Mouse (Mus musculus) liver, adult 2 months (tissue): Measurements from ENCODE around the gene Sorbs2.

ENCODE experiments used
- CTCF ChIP-seq: fragments of 200-500 bp; IDR thresholded peaks from 2 replicates; pipeline ENCODE4 v1.5.1; 2011; ENCODE audit warnings: low read depth, low read length, control low read depth
- POLR2A ChIP-seq: fragments of 200-500 bp; IDR thresholded peaks from 2 replicates; pipeline ENCODE4 v1.6.1; 2011; ENCODE audit warnings: low read length, control low read depth; ENCODE audit not compliant: insufficient read depth; ENCODE audit errors: extremely low read depth

GRCm38 (mm10) chr8:45512369-45512768 lies 4.8 kb downstream of the Sorbs2 start:
- TF ChIP-seq CTCF (no peak), POLR2A (no peak)
